Mouse (Mus musculus) adrenal gland, adult 2 months (tissue): Measurements from ENCODE around the gene Repin1. TPM values are rescaled to one million over a fixed set of nuclear protein-coding genes. Genes with fewer than 3 reads are reported as not detected.
"Not testable (repeated sequence)": the region's sequence is repeated elsewhere in the genome, so short reads cannot be mapped to it uniquely, and the experiment has no call there.

ENCODE experiments used
- DNase-seq: peaks from one replicate; pipeline ENCODE4 v3.0.0; 2021
- polyA plus RNA-seq: library from polyadenylated mRNA; depleted of rRNA; stranded (reverse); fragments of >200 nt; gene quantifications from 2 replicates; pipeline ENCODE4 v1.2.3, GENCODE M21; 2012
- total RNA-seq, 2 experiments: library from RNA; stranded (reverse); gene quantifications; 2 replicates each; pipeline ENCODE4 v1.2.3; 2021

Repin1 gene
- total and polyA plus RNA-seq, 3 experiments, result 55.6 to 152 (median 67.5) TPM

GRCm38 (mm10) chr6:48579215-48579648 is 14.5 kb upstream of the Repin1 start:
- DNase-seq, result peak; percentile 76

DNA sequence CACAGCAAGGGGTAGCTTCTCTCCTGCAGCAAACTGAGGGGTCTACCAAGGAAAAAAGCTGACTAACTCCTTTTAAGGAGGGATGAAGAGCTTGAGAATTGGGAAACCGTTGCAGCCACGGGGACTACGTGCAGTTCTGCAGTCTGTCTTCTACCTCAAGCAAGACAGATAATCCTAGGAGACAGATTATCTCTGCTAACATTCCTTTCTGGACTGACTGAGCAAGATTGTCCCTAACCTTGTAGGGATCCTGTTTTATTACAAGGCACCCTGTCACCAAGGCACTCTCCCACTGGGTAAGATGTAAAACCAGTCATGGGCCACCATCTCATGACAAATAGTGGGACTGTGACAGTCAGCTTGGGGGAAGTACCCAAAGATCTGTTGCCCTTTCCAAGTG is 12.4 kb upstream of the Repin1 start:
- no peak for DNase-seq

DNA sequence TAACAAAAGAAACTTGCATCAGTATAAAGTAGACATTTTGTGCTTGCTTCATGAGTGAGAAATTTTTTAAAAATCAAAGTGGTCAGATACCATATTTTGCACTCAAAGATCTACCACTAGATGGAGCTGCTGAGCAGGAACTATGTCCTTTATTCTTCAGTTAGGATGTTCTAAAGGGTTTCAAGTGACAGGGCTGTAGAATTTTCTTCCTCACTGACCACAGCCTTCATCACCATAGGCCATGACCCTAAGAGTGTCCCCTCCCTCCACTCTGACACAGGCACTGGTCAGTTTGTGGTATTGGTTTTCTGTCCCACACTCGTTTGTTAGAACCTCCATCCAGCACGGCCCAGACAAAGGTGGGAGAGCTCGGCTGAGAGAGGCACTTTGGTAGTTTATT is 11.6 kb upstream of the Repin1 start:
- peak; percentile 35 for DNase-seq

GRCm38 (mm10) chr6:48589194-48589750 is 4.4 kb upstream of the Repin1 start, which contains the start of gene Gm45021:
Gm45021 (plus strand) TSS chr6:48589610.
- DNase-seq, result no peak

DNA sequence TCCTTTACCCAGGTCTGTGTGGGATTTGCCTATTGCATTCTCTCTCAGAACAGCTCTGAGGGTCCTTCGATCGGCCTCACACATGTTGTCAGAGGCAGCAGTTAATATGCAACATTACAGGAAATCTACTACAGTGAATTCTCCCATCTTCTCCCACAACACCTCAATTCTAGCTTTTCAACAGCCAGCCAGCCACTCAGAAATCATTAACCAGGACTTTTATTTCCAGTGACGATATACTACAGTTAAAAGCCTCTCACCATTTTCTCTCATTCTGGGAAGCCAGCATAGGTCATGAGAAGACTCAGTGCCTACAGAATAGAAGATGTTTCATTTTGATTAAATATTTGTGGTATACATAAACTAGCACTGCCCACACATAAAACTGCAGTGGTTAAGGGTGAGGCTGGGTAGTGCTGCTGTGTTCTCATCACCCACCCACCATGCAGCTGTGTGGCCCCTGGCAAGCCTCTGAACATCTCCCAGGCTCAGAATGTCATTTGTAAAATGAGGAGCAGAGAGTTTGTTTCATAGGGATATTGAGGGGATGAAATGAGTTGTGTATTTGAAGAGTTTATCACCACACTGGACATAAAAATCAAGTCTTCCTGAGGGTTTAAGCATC is 2.4 kb upstream of the Repin1 start:
- DNase-seq, result no peak

- DNase-seq, result no peak
These were observed 1.8 kb upstream of the Repin1 start for GRCm38 (mm10) chr6:48591871-48592270.

GRCm38 (mm10) chr6:48594043-48594738 is 508 bp downstream of the Repin1 start:
- DNase-seq, result peak; percentile 80

DNA sequence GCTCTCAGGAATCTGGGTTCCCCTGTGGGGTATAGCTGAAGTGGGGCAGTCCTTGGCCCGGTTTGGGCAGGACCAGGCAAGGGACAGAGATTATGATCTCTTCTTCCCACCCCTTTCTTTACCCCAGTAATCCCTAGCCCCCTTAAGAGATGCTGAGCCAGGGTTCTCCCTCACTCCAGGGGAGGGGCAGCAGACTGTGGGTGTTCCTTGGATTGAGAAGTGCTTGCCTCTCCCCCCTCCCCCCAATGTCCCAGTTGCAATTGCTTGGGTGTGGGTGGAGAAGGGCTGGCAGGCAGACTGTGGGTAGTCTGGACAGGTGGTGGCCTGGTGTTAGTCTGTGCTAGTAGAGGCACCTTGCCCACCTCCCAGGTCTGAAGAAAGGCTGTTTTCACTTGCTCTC is 1.6 kb downstream of the Repin1 start:
- DNase-seq, result peak; percentile 47

- no peak for DNase-seq
These were observed 3.0 kb downstream of the Repin1 start for GRCm38 (mm10) chr6:48596545-48597232.

- DNase-seq, result no peak
These were observed 3.5 kb downstream of the Repin1 start for GRCm38 (mm10) chr6:48597233-48597625.

GRCm38 (mm10) chr6:48600594-48600993 is 6.9 kb downstream of the Repin1 start:
- no peak for DNase-seq

- peak; percentile 99 for DNase-seq
These were observed 7.8 kb downstream of the Repin1 start, which contains the start of gene Zfp775 for GRCm38 (mm10) chr6:48601271-48602079. Zfp775 (plus strand) TSS chr6:48602063.

- no peak for DNase-seq
These were observed 8.5 kb downstream of the Repin1 start for GRCm38 (mm10) chr6:48602080-48602741.

DNA sequence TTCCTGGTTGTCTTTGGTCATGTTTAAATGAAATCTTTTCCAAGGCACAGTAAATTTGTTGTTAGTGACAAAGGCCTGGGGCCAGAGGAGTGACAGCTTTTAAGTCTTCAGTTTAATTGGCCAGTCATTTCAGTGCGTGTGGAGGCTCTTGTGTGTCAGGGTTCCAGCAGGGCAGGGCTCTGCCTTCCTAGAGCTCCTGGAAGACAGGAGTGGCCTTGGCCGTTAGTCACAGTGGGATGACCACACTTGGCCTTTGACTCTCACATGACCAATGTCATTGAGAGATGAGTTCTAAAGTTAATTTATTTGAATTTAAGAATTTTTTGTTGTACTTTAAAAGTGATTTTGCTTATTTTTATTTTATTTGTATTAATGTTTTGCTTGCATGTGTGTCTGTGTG is 14.4 kb downstream of the Repin1 start:
- DNase-seq, result peak; percentile 86

GRCm38 (mm10) chr6:48609512-48609911 is 15.8 kb downstream of the Repin1 start:
- DNase-seq, result no peak

DNA sequence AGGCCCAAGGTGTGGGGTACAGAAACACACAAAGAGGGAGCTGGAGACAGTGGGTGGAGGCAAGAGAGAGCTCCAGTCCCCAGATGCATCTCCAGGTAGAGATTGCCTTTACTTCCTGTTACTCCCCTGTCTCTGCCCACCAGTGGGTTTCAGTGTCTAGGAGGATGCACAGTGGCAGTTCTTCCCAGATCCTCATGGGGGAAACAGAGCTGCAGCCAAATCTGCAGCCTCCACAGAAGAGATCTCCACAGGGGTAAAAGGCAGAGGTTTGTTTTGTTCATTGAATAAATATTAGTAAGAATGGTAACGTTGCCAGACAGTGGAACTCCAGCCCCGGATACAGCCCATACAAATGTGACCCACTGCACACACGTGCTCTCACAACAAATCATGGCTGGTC is 17.0 kb downstream of the Repin1 start:
- no peak for DNase-seq

DNA sequence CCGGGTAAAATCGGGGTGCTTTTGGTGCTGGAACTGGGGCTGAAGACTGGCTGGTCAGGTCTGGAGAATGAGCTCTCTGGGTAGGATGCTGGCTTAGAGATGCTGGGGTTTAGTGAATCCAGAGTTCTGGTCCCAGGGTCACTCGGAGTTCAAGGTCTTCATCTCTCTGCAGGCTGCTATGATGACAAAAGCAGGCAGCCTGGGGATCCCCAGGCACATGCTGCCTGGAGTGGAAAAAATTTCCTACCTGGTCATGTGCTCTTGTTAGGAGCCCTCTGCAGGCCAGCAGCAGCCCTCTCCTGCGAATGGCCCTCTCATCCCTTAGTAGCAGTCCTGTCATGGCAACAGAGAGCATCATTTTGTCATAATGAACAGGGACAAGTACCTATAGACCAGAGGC is 19.8 kb downstream of the Repin1 start:
- DNase-seq, result no peak

GRCm38 (mm10) chr6:48614756-48615155 is 21.1 kb downstream of the Repin1 start:
- no peak for DNase-seq

- DNase-seq, result no peak
These were observed 26.3 kb downstream of the Repin1 start for GRCm38 (mm10) chr6:48620031-48620430.

DNA sequence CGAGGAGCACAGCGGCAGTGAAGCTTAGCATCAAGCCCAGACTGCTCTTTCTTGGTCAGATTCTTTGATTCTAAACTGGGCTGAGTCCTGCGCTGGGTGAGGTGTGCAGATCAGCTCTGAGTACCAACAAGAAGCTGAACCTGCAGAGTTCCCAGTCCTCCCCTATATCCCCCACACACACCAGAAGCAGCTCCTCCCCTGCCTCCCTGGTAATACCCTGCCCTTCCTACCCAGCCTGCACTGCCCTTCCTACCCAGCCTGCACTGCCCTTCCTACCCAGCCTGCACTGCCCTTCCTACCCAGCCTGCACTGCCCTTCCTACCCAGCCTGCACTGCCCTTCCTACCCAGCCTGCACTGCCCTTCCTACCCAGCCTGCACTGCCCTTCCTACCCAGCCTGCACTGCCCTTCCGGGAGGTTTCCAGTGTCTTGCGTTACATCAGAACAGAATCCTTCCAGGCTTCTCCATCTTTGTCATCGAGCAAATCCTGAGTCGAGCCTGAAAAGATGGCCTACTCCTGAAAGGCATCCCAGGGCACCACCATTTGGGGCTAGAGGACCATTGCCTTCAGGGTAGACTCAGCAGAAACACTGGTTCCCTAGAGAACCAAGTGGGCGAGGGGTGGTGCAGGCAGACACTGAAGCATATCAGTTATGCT is 28.6 kb downstream of the Repin1 start:
- not testable (repeated sequence) for DNase-seq

- DNase-seq, result peak; percentile 65
These were observed 29.8 kb downstream of the Repin1 start for GRCm38 (mm10) chr6:48623460-48623859.
